Mouse (Mus musculus): ENCODE results near the gene Trmt44. TPM values are rescaled to one million over a fixed set of nuclear protein-coding genes. Genes with fewer than 3 reads are reported as not detected.

Trmt44 gene
- total and polyA plus RNA-seq, 3 experiments: 14.3 to 16.6 TPM; not detected in 1

DNA sequence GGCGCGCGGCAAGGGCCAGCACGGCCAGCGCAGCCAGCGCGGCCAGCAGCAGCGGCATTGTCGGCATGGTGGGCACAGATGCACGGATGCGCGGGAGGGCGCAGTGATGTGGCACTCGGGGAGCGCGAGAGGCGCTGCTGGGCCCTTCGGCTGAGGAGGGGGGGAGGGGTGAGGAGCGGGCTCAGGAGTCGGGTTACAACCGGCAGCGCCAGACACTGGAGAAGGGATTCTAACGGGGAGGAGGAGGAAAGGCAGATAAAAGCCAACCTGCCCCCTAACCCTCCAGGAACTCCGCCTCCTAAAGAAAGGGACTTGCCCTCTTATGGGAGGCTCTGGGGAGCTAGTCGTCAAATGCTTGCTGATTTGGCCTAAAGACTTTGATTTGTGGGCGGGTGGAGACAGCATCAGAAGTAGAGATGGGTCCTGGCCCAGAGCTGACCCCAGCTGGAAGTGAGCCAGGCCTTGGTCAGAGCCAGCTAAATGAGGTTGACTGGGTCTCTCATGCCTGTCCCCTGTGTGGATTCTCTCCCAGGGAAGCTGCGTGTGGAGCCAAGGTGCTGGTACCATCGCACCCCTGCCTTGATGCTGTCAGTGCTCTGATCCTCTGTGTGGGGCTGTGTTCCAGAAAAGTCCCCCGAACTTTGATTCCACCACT is 49.3 kb downstream of the Trmt44 start, which contains the start of gene Cpz:
Gene Cpz (minus strand): TSS at position 230 of the 655 bp plus-strand sequence.
- no peaks in the 10 kb centered on the region for H3K79me2 ChIP-seq (ENCODE audit: control insufficient read depth, insufficient read depth, low read length, poor library complexity)
- TF ChIP-seq NRF1 (IDR thresholded peaks at IDR 0.05; ENCODE audit: insufficient read depth, low read depth, low read length, poor library complexity, severe bottlenecking): no peak
- no peak for TF ChIP-seq ZNF384 (IDR thresholded peaks at IDR 0.05; ENCODE audit: low read depth, low read length)
- no peak for TF ChIP-seq MAX (IDR thresholded peaks at IDR 0.05; ENCODE audit: low read length)
- TF ChIP-seq MAZ (IDR thresholded peaks at IDR 0.05; ENCODE audit: low read depth, low read length): no peak
- TF ChIP-seq JUND (IDR thresholded peaks at IDR 0.05; ENCODE audit: low read depth, low read length): no peak
- TF ChIP-seq CHD2 (IDR thresholded peaks at IDR 0.05; ENCODE audit: low read length): no peak
- no peak for TF ChIP-seq ETS1 (IDR thresholded peaks at IDR 0.05; ENCODE audit: low read depth, low read length)
- TF ChIP-seq TCF12 (IDR thresholded peaks at IDR 0.05; ENCODE audit: low read depth, low read length): no peak
- no peak for TF ChIP-seq KAT2A (conservative IDR thresholded peaks at IDR 0.05; ENCODE audit: low read depth, low read length)
- TF ChIP-seq MYC (IDR thresholded peaks at IDR 0.05; ENCODE audit: low read depth, low read length): no peak
- no peaks in the 10 kb centered on the region for H3K36me3 ChIP-seq (ENCODE audit: control insufficient read depth in 1 of 2, insufficient read depth in 2 of 2, low read length in 2 of 2)
- no peak within 1 kb of the TSS for H3K9ac ChIP-seq (ENCODE audit: control insufficient read depth, low read depth, low read length, poor library complexity, severe bottlenecking)
- no peaks in the 10 kb centered on the region for H3K9me3 ChIP-seq (replicated peaks; ENCODE audit: insufficient read depth, low read length)
- H3K4me3 ChIP-seq (ENCODE audit: control insufficient read depth in 1 of 2, insufficient read depth in 1 of 2, low read depth in 2 of 2, low read length in 2 of 2): no peak within 1 kb of the TSS
- H3K27ac ChIP-seq (ENCODE audit: control insufficient read depth, low read depth, low read length): no peak within 1 kb of the TSS
- H3K4me1 ChIP-seq (ENCODE audit: control insufficient read depth in 1 of 2, insufficient read depth in 2 of 2, low read length in 2 of 2): no peaks in the 10 kb centered on the region
- no peak for DNase-seq (ENCODE audit: low read depth, low spot score)
- no peaks in the 10 kb centered on the region for H3K27me3 ChIP-seq (ENCODE audit: control insufficient read depth in 1 of 2, insufficient read depth in 2 of 2, low read length in 2 of 2)

GRCm38 (mm10) chr5:35524381-35524780 is 50.5 kb downstream of the Trmt44 start:
- DNase-seq (ENCODE audit: low read depth, low spot score): no peak
- H3K27ac ChIP-seq (ENCODE audit: control insufficient read depth, low read depth, low read length): no peak overlapping the region
- H3K9me3 ChIP-seq (replicated peaks; ENCODE audit: insufficient read depth, low read length): no peaks in the 10 kb centered on the region
- no peak overlapping the region for H3K9ac ChIP-seq (ENCODE audit: control insufficient read depth, low read depth, low read length, poor library complexity, severe bottlenecking)
- H3K79me2 ChIP-seq (ENCODE audit: control insufficient read depth, insufficient read depth, low read length, poor library complexity): no peaks in the 10 kb centered on the region
- H3K4me1 ChIP-seq (ENCODE audit: control insufficient read depth in 1 of 2, insufficient read depth in 2 of 2, low read length in 2 of 2): no peaks in the 10 kb centered on the region
- H3K4me3 ChIP-seq (ENCODE audit: control insufficient read depth in 1 of 2, insufficient read depth in 1 of 2, low read depth in 2 of 2, low read length in 2 of 2): no peak overlapping the region
- H3K27me3 ChIP-seq (ENCODE audit: control insufficient read depth in 1 of 2, insufficient read depth in 2 of 2, low read length in 2 of 2): no peaks in the 10 kb centered on the region
- no peaks in the 10 kb centered on the region for H3K36me3 ChIP-seq (ENCODE audit: control insufficient read depth in 1 of 2, insufficient read depth in 2 of 2, low read length in 2 of 2)
- TF ChIP-seq EP300 (IDR thresholded peaks at IDR 0.05; ENCODE audit: low read depth in 1 of 2, low read length in 2 of 2) (no peak), RCOR1 (IDR thresholded peaks at IDR 0.05; ENCODE audit: low read depth, low read length) (no peak), JUND (IDR thresholded peaks at IDR 0.05; ENCODE audit: low read depth, low read length) (no peak), MAX (IDR thresholded peaks at IDR 0.05; ENCODE audit: low read length) (no peak), ZC3H11A (IDR thresholded peaks at IDR 0.05; ENCODE audit: low read depth, low read length) (no peak), CTCF (IDR thresholded peaks at IDR 0.05 in 2 of 3, conservative IDR thresholded peaks at IDR 0.05 in 1 of 3; ENCODE audit: control insufficient read depth in 1 of 3, insufficient read depth in 1 of 3, low read depth in 2 of 3, low read length in 3 of 3, poor library complexity in 1 of 3, severe bottlenecking in 1 of 3) (no peak), ETS1 (IDR thresholded peaks at IDR 0.05; ENCODE audit: low read depth, low read length) (no peak), MYB (IDR thresholded peaks at IDR 0.05; ENCODE audit: low read depth, low read length) (no peak), RAD21 (IDR thresholded peaks at IDR 0.05; ENCODE audit: low read depth, low read length) (no peak), BHLHE40 (IDR thresholded peaks at IDR 0.05; ENCODE audit: borderline replicate concordance, low read depth, low read length) (no peak), CHD1 (IDR thresholded peaks at IDR 0.05; ENCODE audit: low read depth, low read length) (no peak), CHD2 (IDR thresholded peaks at IDR 0.05; ENCODE audit: low read length) (no peak), TCF12 (IDR thresholded peaks at IDR 0.05; ENCODE audit: low read depth, low read length) (no peak), MXI1 (IDR thresholded peaks at IDR 0.05; ENCODE audit: low read depth, low read length) (no peak), GATA1 (IDR thresholded peaks at IDR 0.05; ENCODE audit: low read depth, low read length) (no peak), MYC (IDR thresholded peaks at IDR 0.05; ENCODE audit: low read depth, low read length) (no peak), MAZ (IDR thresholded peaks at IDR 0.05; ENCODE audit: low read depth, low read length) (no peak), E2F4 (IDR thresholded peaks at IDR 0.05; ENCODE audit: borderline replicate concordance, low read depth, low read length) (no peak), ZKSCAN1 (IDR thresholded peaks at IDR 0.05; ENCODE audit: low read depth, low read length) (no peak), POLR2AphosphoS2 (IDR thresholded peaks at IDR 0.05; ENCODE audit: low read length) (no peak)

Measured in MEL (cell line).